Mouse (Mus musculus): ENCODE measurements around the gene Rcn3. TPM values are rescaled to one million over a fixed set of nuclear protein-coding genes. Genes with fewer than 3 reads are reported as not detected.
"Not testable (repeated sequence)": the region's sequence is repeated elsewhere in the genome, so short reads cannot be mapped to it uniquely, and the experiment has no call there.

Gene Rcn3
- polyA plus RNA-seq, 1 experiment from 2014 or later: 35.6 TPM

GRCm38 (mm10) chr7:45129776-45130512 is 37.9 kb upstream of the Rcn3 start:
- peak overlapping the region; percentile 83 for H3K9ac ChIP-seq
- no peak for ATAC-seq (ENCODE audit: low read depth)
- peak overlapping the region; percentile 91 for H3K27ac ChIP-seq
- no peak for DNase-seq
- H3K27me3 ChIP-seq: no peaks in the 10 kb centered on the region
- 38% methylated on average over 15 of the region's 15 CpGs for WGBS (ENCODE audit: insufficient replicate concordance)
- peaks cover 41% of the 10 kb centered on the region for H3K36me3 ChIP-seq
- H3K4me1 ChIP-seq (replicated peaks): peaks cover 76% of the 10 kb centered on the region
- H3K4me3 ChIP-seq (replicated peaks): peak overlapping the region; percentile 71
- H3K4me2 ChIP-seq: peak overlapping the region; percentile 87
- H3K9me3 ChIP-seq (replicated peaks): no peaks in the 10 kb centered on the region

DNA sequence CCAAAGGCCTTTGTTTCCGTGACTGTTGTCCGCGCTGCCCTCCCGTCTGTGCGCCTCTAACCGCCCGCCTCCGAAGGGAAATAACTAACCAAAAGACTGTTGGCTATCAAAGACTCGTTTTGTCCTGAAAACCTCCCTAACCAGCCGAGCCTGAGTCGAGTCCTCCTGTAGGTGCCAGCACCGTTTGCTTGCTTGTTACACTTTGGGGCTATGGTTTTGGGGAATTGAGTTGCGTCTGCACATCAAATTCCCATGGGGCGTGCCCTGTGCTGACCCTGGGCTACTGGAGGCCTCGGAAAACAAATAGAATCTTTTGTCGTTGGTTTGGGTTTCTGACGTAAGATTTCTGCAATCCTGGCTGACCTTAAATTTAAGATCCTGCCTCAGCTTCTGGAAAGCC is 37.3 kb upstream of the Rcn3 start:
- Histone ChIP-seq H3K4me3 (replicated peaks) (peak overlapping the region; percentile 71), H3K9ac (peak overlapping the region; percentile 83), H3K4me1 (replicated peaks) (peaks cover 75% of the 10 kb centered on the region), H3K4me2 (peak overlapping the region; percentile 87), H3K27me3 (no peaks in the 10 kb centered on the region), H3K27ac (peak overlapping the region; percentile 91), H3K9me3 (replicated peaks) (no peaks in the 10 kb centered on the region), H3K36me3 (peaks cover 44% of the 10 kb centered on the region)
- under 1% methylated on average over 17 of the region's 17 CpGs for WGBS (ENCODE audit: insufficient replicate concordance)
- no peak for DNase-seq
- ATAC-seq (ENCODE audit: low read depth): peak; percentile 1

DNA sequence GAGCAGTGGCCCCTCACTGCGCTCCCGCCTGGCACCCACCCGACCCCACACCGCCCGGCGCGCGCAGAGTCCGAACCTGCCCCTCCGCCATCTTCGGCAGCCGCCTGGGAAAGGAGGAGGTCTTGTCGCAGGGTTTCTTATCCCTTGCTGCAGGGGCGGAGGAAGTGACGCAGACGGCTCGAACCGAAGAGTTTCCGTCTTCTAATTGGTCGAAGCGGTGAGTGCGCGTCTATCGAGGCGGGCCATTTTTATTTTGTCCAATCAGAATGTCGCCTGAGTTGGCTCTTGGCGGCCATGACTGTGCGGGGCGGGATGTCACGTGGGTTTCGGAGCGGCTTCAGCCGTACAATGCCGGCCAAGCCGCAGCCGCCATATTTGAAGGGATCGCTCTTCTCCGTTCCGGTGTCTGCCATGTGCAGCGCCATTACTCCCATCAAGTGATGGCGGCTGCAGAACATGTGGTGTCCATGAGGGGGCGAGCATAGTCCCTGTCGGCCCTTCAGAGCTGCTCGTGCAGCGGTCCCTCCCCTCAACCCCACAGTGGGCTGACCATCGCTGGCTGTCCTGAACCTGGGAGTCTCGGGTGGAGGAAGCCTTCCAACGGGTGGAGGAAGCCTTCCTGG is 36.7 kb upstream of the Rcn3 start, which contains the start of gene Rpl13a:
Gene Rpl13a (minus strand): TSS at position 138 of the 623 bp plus-strand sequence.
- H3K9me3 ChIP-seq (replicated peaks): no peaks in the 10 kb centered on the region
- WGBS (ENCODE audit: insufficient replicate concordance): under 1% methylated on average over 48 of the region's 48 CpGs
- ATAC-seq (ENCODE audit: low read depth): peak; percentile 80
- H3K27me3 ChIP-seq: no peaks in the 10 kb centered on the region
- H3K4me3 ChIP-seq (replicated peaks): peak within 1 kb of the TSS; percentile 82
- H3K36me3 ChIP-seq: peaks cover 43% of the 10 kb centered on the region
- DNase-seq: peak; percentile 97
- peaks cover 69% of the 10 kb centered on the region for H3K4me1 ChIP-seq (replicated peaks)
- H3K9ac ChIP-seq: peak within 1 kb of the TSS; percentile 95
- peak within 1 kb of the TSS; percentile 94 for H3K4me2 ChIP-seq
- H3K27ac ChIP-seq: peak within 1 kb of the TSS; percentile 94

DNA sequence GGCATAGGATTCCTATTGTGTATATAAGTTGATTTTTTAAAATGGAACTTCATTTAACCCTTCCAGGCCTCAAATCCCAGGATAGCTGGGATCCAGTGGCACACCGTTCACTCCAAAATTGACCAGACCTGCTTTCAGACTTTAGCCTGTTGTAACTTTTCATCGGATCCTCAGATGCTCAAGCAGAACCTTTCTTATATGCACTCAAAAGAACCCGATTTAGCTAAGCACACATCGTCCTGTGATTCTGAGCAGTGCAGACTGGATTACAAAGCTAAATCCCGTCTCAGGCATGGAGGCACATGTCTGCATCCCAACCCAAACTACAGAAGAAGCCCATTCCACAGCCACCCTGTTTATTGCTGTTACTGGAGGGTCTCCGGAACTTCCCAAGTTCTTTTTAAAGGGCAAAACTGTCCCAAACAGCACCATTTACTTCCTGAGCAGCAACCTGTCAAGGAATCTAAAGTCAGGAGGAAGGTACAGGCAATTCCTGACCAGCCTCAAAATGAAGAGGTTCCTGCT is 35.7 kb upstream of the Rcn3 start:
- Histone ChIP-seq H3K4me1 (replicated peaks) (peaks cover 74% of the 10 kb centered on the region), H3K36me3 (peaks cover 44% of the 10 kb centered on the region), H3K27ac (peak overlapping the region; percentile 94), H3K9me3 (replicated peaks) (no peaks in the 10 kb centered on the region), H3K27me3 (no peaks in the 10 kb centered on the region), H3K4me2 (peak overlapping the region; percentile 94), H3K4me3 (replicated peaks) (peak overlapping the region; percentile 82), H3K9ac (peak overlapping the region; percentile 95)
- ATAC-seq (ENCODE audit: low read depth) (no peak), DNase-seq (no peak)
- 1% methylated on average over 6 of the region's 6 CpGs for WGBS (ENCODE audit: insufficient replicate concordance)

DNA sequence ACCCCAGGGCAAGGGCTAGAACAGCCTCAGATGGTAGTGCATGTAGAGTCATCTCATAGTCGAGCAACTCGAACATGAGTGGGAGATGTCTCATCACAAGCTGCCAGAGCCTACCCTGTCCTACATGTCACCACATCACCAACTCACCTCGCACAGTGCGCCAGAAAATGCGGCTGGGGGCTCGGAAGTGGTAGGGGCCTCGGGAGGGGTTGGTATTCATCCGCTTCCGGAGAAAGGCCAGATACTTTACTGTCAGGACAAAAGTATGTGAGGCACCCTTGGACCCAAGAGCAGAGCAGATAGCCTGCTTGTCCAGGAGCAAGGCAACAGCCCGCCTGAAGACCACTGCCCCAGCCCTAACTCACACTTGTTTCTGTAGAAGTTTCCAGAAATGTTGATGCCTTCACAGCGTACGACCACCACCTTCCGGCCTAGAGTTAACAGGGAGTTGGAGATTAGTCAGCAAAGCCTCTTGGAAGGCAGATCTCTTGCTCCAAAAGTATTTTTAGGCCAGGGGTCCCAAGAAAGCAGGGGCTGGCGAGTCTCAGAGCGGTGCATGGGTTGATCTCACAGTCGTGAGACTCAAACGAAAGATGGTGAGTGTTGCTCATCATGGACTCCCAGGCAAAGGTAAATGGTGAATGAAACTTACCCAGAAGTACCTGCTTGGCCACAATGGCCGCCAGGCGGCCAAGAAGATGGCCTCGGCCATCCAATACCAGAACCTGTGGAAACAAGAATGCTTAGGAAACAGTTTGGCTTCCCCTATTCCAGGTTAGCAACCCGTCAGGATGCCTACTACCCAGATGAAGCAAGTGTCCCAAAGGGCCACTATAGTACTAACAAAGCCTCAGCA is 35.1 kb upstream of the Rcn3 start:
- Histone ChIP-seq H3K4me3 (replicated peaks) (peak overlapping the region; percentile 82), H3K27me3 (no peaks in the 10 kb centered on the region), H3K9me3 (replicated peaks) (no peaks in the 10 kb centered on the region), H3K4me2 (peak overlapping the region; percentile 94), H3K36me3 (peaks cover 51% of the 10 kb centered on the region), H3K9ac (peak overlapping the region; percentile 95), H3K27ac (peak overlapping the region; percentile 94), H3K4me1 (replicated peaks) (peaks cover 79% of the 10 kb centered on the region)
- WGBS (ENCODE audit: insufficient replicate concordance): 15% methylated on average over 21 of the region's 21 CpGs
- DNase-seq (no peak), ATAC-seq (ENCODE audit: low read depth) (no peak)

GRCm38 (mm10) chr7:45126147-45126843 is 34.3 kb upstream of the Rcn3 start:
- peak overlapping the region; percentile 82 for H3K4me3 ChIP-seq (replicated peaks)
- DNase-seq (no peak), ATAC-seq (ENCODE audit: low read depth) (no peak)
- H3K27ac ChIP-seq: peak overlapping the region; percentile 94
- H3K4me1 ChIP-seq (replicated peaks): peaks cover 79% of the 10 kb centered on the region
- H3K9ac ChIP-seq: peak overlapping the region; percentile 95
- no peaks in the 10 kb centered on the region for H3K9me3 ChIP-seq (replicated peaks)
- peak overlapping the region; percentile 94 for H3K4me2 ChIP-seq
- no peaks in the 10 kb centered on the region for H3K27me3 ChIP-seq
- 53% methylated on average over 17 of the region's 17 CpGs for WGBS (ENCODE audit: insufficient replicate concordance)
- H3K36me3 ChIP-seq: peaks cover 58% of the 10 kb centered on the region

DNA sequence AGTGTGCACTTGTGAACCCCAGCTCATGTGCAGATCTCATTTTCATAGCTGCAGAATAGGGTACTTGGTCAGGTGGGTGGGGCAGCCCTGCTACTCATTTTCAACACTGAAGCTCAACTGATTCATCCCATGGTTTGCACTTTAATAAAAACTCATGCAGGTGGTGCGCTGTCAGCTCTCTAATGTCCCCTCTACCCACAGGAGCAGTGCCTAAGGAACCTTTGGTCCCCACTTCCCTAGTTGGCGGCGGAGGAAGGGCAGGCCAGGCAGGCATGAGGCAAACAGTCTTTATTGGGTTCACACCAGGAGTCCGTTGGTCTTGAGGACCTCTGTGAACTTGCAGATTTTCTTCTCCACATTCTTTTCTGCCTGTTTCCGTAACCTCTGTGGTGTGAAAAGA is 33.6 kb upstream of the Rcn3 start:
- WGBS (ENCODE audit: insufficient replicate concordance): 56% methylated on average over 5 of the region's 5 CpGs
- Histone ChIP-seq H3K27ac (peak overlapping the region; percentile 94), H3K9ac (peak overlapping the region; percentile 95), H3K36me3 (peaks cover 61% of the 10 kb centered on the region), H3K4me2 (peak overlapping the region; percentile 94), H3K4me3 (replicated peaks) (peak overlapping the region; percentile 82), H3K4me1 (replicated peaks) (peaks cover 81% of the 10 kb centered on the region)
- ATAC-seq (ENCODE audit: low read depth); DNase-seq; H3K9me3 ChIP-seq (replicated peaks); H3K27me3 ChIP-seq: not testable (repeated sequence)

- WGBS (ENCODE audit: insufficient replicate concordance): 14% methylated on average over 7 of the region's 7 CpGs
- no peaks in the 10 kb centered on the region for H3K9me3 ChIP-seq (replicated peaks)
- no peaks in the 10 kb centered on the region for H3K27me3 ChIP-seq
- no peak for ATAC-seq (ENCODE audit: low read depth)
- peak; percentile 57 for DNase-seq
- peak overlapping the region; percentile 82 for H3K4me3 ChIP-seq (replicated peaks)
- peaks cover 66% of the 10 kb centered on the region for H3K36me3 ChIP-seq
- H3K4me1 ChIP-seq (replicated peaks): peaks cover 81% of the 10 kb centered on the region
- peak overlapping the region; percentile 95 for H3K9ac ChIP-seq
- peak overlapping the region; percentile 94 for H3K4me2 ChIP-seq
- peak overlapping the region; percentile 94 for H3K27ac ChIP-seq
Observed at GRCm38 (mm10) chr7:45125144-45125600, 33.2 kb upstream of the Rcn3 start.

DNA sequence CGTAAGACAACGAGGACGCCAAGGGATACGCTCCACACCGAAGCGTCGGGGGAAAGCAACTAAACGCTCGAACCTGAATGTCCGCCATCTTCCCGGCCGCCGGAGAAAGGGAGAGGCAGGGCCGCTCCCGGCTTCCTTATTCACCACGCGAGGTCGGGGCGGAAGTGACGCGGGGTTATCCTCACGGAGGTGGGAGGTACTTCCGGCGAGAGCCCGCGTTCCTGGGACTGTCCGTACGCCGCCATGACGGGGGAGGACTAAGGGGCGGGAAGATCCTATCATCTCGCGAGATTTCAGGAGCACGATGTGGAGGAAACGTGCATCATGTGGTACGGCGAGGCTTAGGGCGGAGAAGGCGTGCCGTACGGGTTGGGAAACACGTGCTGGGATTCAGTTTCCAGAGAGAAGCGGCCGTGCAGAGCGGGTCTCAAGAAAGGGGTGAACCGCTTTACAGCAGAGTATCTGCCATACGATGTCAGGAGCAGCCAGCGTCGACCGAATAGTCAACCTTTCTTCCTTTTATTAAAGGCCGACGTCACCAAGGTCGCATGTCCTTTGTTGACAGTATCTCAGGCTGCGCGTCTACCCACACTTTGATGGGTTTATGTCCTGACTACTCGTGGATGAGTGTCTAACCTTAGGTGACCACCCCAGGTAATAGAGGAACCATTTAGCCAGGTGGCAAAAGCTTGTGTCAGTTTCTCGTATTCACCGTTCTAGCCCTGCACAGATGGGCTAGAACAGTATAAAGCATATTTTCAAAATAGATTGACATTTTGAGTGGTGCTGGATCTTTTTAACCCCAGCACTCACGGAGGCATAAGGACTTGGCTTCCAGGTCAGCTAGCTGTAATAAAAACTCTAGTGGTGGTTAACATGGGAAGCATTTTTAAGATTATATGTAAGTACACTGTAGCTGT is 32.5 kb upstream of the Rcn3 start, which contains the start of gene Rps11:
Gene Rps11 (minus strand): TSS at position 216 of the 920 bp plus-strand sequence.
- Histone ChIP-seq H3K4me1 (replicated peaks) (peaks cover 79% of the 10 kb centered on the region), H3K27ac (peak within 1 kb of the TSS; percentile 94), H3K9me3 (replicated peaks) (no peaks in the 10 kb centered on the region), H3K9ac (peak within 1 kb of the TSS; percentile 98), H3K4me2 (peak within 1 kb of the TSS; percentile 94), H3K36me3 (peaks cover 73% of the 10 kb centered on the region), H3K27me3 (no peaks in the 10 kb centered on the region), H3K4me3 (replicated peaks) (peak within 1 kb of the TSS; percentile 95)
- ATAC-seq (ENCODE audit: low read depth): peak; percentile 78
- DNase-seq: peak; percentile 99
- under 1% methylated on average over 59 of the region's 59 CpGs for WGBS (ENCODE audit: insufficient replicate concordance)
